Mouse (Mus musculus): ENCODE measurements around the gene Tas1r3. TPM values are rescaled to one million over a fixed set of nuclear protein-coding genes. Genes with fewer than 3 reads are reported as not detected.

Gene Tas1r3
- 0.40 and 0.58 TPM in 2 replicates for total RNA-seq (2012; rRNA removed)

DNA sequence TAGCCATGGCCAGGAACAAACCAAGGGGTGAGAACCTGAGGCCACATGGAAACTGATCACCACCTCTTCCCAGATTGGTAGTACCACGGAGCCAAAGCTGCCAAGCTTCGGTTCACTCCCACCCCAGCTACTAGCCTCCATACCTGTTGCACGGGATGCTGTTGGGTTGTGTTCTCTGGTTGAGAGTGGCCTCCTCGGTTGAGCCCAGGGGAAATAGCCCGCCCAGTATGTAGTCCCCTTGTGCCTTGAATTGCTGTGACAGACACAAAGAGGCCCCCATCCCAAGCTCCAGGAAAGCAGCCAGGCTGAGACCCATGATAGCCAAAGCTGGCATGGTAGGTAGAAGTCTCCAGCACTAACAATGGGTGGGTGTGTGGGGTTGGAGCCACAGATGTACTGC lies at the start of gene Tas1r3:
Gene Tas1r3 (minus strand): TSS at position 362 of the 400 bp plus-strand sequence.
- TF ChIP-seq HCFC1 (IDR thresholded peaks at IDR 0.05; ENCODE audit: borderline replicate concordance, insufficient read depth, low read length) (no peak), CHD2 (IDR thresholded peaks at IDR 0.05; ENCODE audit: low read depth, low read length) (no peak), ZNF384 (IDR thresholded peaks at IDR 0.05; ENCODE audit: low read depth, low read length) (no peak), MAFK (IDR thresholded peaks at IDR 0.05; ENCODE audit: insufficient read depth, low read depth, low read length) (no peak), ZC3H11A (IDR thresholded peaks at IDR 0.05; ENCODE audit: borderline replicate concordance, low read depth, low read length) (no peak)
- no peak within 1 kb of the TSS for H3K4me3 ChIP-seq (ENCODE audit: insufficient read depth in 1 of 2, low read depth in 1 of 2, low read length in 2 of 2, poor library complexity in 1 of 2, severe bottlenecking in 1 of 2)
- peaks cover 23% of the 10 kb centered on the region; the same call in 1 of the 2 replicates for H3K36me3 ChIP-seq (ENCODE audit: control insufficient read depth, insufficient read depth, low read length, poor library complexity, severe bottlenecking)
- H3K27ac ChIP-seq (ENCODE audit: insufficient read depth, low read depth, low read length, poor library complexity, severe bottlenecking) = no peak within 1 kb of the TSS
- H3K9me3 ChIP-seq (ENCODE audit: control insufficient read depth, insufficient read depth, low read depth, low read length) = no peaks in the 10 kb centered on the region
- in situ Hi-C loops (cut with MboI; ENCODE audit: low sequenced_read_pairs in 2 of 2, unreplicated experiment in 2 of 2) = no loop called here
- no peaks in the 10 kb centered on the region for H3K4me1 ChIP-seq (ENCODE audit: control insufficient read depth in 2 of 2, insufficient read depth in 2 of 2, low read length in 2 of 2, poor library complexity in 1 of 2)
- no peak for DNase-seq (ENCODE audit: low read depth, low spot score)
- no peak within 1 kb of the TSS for H3K9ac ChIP-seq (ENCODE audit: insufficient read depth, low read depth, low read length, poor library complexity, severe bottlenecking)

DNA sequence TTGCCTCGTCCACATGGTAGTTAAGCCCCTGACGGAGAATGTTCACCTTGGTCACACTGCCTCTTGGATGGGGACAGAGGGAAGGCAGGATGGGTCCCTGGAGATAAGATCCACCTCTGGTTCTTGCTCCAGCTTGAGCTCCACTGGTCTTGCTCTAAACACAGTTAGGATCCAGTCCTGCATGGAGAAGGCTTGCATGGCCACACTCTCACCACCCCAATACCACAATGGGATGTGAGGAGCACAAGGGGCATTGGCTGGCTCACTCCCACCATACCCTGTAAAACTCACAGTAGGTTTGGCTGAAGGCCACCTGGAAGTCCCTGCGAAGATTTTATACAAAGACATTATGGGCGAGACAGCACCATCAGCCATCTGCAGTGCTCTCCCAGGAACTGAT lies 45.6 kb upstream of the Tas1r3 start:
- TF ChIP-seq CHD2 (IDR thresholded peaks at IDR 0.05; ENCODE audit: low read depth, low read length) (no peak), MAFK (IDR thresholded peaks at IDR 0.05; ENCODE audit: insufficient read depth, low read depth, low read length) (no peak), ZNF384 (IDR thresholded peaks at IDR 0.05; ENCODE audit: low read depth, low read length) (no peak), HCFC1 (IDR thresholded peaks at IDR 0.05; ENCODE audit: borderline replicate concordance, insufficient read depth, low read length) (no peak), ZC3H11A (IDR thresholded peaks at IDR 0.05; ENCODE audit: borderline replicate concordance, low read depth, low read length) (no peak)
- Histone ChIP-seq H3K9me3 (ENCODE audit: control insufficient read depth, insufficient read depth, low read depth, low read length) (no peaks in the 10 kb centered on the region), H3K27ac (ENCODE audit: insufficient read depth, low read depth, low read length, poor library complexity, severe bottlenecking) (no peak overlapping the region), H3K9ac (ENCODE audit: insufficient read depth, low read depth, low read length, poor library complexity, severe bottlenecking) (no peak overlapping the region), H3K4me3 (ENCODE audit: insufficient read depth in 1 of 2, low read depth in 1 of 2, low read length in 2 of 2, poor library complexity in 1 of 2, severe bottlenecking in 1 of 2) (no peak overlapping the region), H3K4me1 (ENCODE audit: control insufficient read depth in 2 of 2, insufficient read depth in 2 of 2, low read length in 2 of 2, poor library complexity in 1 of 2) (no peaks in the 10 kb centered on the region), H3K36me3 (ENCODE audit: control insufficient read depth, insufficient read depth, low read length, poor library complexity, severe bottlenecking) (peaks cover 3% of the 10 kb centered on the region; the same call in 1 of the 2 replicates)
- in situ Hi-C loops (cut with MboI; ENCODE audit: low sequenced_read_pairs in 2 of 2, unreplicated experiment in 2 of 2) = no loop called here
- DNase-seq (ENCODE audit: low read depth, low spot score) = no peak

DNA sequence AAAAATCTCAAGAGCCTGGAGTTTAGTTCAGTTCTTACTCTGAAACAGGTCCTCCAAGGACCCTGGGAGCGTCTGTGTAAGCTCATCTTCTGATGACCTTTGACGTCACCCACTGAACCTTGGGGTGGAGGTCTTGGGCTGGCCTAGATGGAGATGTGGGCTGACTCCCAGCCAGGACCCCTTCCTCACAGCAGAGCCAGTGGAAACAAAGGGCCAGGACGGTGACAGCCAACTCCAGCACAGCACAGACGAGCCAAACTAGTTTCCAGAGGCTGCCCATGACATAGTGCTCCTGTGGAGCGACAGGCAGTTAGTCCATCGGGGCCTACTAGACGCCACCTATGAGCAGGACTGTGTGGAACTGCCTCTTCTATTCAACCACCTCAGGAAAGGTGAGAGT lies 45.1 kb upstream of the Tas1r3 start:
- no peak for TF ChIP-seq CHD2 (IDR thresholded peaks at IDR 0.05; ENCODE audit: low read depth, low read length)
- no peak for TF ChIP-seq ZNF384 (IDR thresholded peaks at IDR 0.05; ENCODE audit: low read depth, low read length)
- no peak for TF ChIP-seq ZC3H11A (IDR thresholded peaks at IDR 0.05; ENCODE audit: borderline replicate concordance, low read depth, low read length)
- TF ChIP-seq HCFC1 (IDR thresholded peaks at IDR 0.05; ENCODE audit: borderline replicate concordance, insufficient read depth, low read length) = no peak
- no peak for TF ChIP-seq MAFK (IDR thresholded peaks at IDR 0.05; ENCODE audit: insufficient read depth, low read depth, low read length)
- peaks cover 3% of the 10 kb centered on the region; the same call in 1 of the 2 replicates for H3K36me3 ChIP-seq (ENCODE audit: control insufficient read depth, insufficient read depth, low read length, poor library complexity, severe bottlenecking)
- no peaks in the 10 kb centered on the region for H3K4me1 ChIP-seq (ENCODE audit: control insufficient read depth in 2 of 2, insufficient read depth in 2 of 2, low read length in 2 of 2, poor library complexity in 1 of 2)
- no peak overlapping the region for H3K27ac ChIP-seq (ENCODE audit: insufficient read depth, low read depth, low read length, poor library complexity, severe bottlenecking)
- no peak overlapping the region for H3K4me3 ChIP-seq (ENCODE audit: insufficient read depth in 1 of 2, low read depth in 1 of 2, low read length in 2 of 2, poor library complexity in 1 of 2, severe bottlenecking in 1 of 2)
- no peaks in the 10 kb centered on the region for H3K9me3 ChIP-seq (ENCODE audit: control insufficient read depth, insufficient read depth, low read depth, low read length)
- DNase-seq (ENCODE audit: low read depth, low spot score) = no peak
- in situ Hi-C loops (cut with MboI; ENCODE audit: low sequenced_read_pairs in 2 of 2, unreplicated experiment in 2 of 2) = no loop called here
- no peak overlapping the region for H3K9ac ChIP-seq (ENCODE audit: insufficient read depth, low read depth, low read length, poor library complexity, severe bottlenecking)

DNA sequence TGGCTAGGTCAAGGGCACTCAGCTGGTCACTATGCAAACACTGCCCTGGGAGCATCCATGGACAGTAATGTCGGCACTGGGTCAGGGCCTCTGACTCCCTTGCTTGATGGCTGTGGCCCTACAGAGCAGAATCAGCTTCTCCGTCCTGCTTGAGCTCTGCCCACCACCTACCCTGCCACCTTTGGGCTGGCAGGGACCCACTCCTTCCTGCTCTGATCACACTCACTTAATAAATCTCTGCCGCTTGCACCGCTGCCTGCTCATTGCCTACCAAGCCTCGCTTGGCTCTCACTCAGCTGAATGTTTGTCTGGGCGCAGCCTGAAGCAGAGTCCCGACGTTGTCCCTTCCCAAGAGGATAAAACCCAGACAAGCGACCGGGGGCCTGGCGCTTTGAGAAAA lies 43.8 kb upstream of the Tas1r3 start:
- Histone ChIP-seq H3K4me3 (ENCODE audit: insufficient read depth in 1 of 2, low read depth in 1 of 2, low read length in 2 of 2, poor library complexity in 1 of 2, severe bottlenecking in 1 of 2) (no peak overlapping the region), H3K36me3 (ENCODE audit: control insufficient read depth, insufficient read depth, low read length, poor library complexity, severe bottlenecking) (peaks cover 14% of the 10 kb centered on the region), H3K4me1 (ENCODE audit: control insufficient read depth in 2 of 2, insufficient read depth in 2 of 2, low read length in 2 of 2, poor library complexity in 1 of 2) (no peaks in the 10 kb centered on the region), H3K9me3 (ENCODE audit: control insufficient read depth, insufficient read depth, low read depth, low read length) (no peaks in the 10 kb centered on the region), H3K27ac (ENCODE audit: insufficient read depth, low read depth, low read length, poor library complexity, severe bottlenecking) (no peak overlapping the region), H3K9ac (ENCODE audit: insufficient read depth, low read depth, low read length, poor library complexity, severe bottlenecking) (no peak overlapping the region)
- DNase-seq (ENCODE audit: low read depth, low spot score) = no peak
- TF ChIP-seq ZNF384 (IDR thresholded peaks at IDR 0.05; ENCODE audit: low read depth, low read length) = no peak
- TF ChIP-seq ZC3H11A (IDR thresholded peaks at IDR 0.05; ENCODE audit: borderline replicate concordance, low read depth, low read length) = no peak
- TF ChIP-seq CHD2 (IDR thresholded peaks at IDR 0.05; ENCODE audit: low read depth, low read length) = no peak
- no peak for TF ChIP-seq HCFC1 (IDR thresholded peaks at IDR 0.05; ENCODE audit: borderline replicate concordance, insufficient read depth, low read length)
- no peak for TF ChIP-seq MAFK (IDR thresholded peaks at IDR 0.05; ENCODE audit: insufficient read depth, low read depth, low read length)
- in situ Hi-C loops (cut with MboI; ENCODE audit: low sequenced_read_pairs in 2 of 2, unreplicated experiment in 2 of 2) = no loop called here

DNA sequence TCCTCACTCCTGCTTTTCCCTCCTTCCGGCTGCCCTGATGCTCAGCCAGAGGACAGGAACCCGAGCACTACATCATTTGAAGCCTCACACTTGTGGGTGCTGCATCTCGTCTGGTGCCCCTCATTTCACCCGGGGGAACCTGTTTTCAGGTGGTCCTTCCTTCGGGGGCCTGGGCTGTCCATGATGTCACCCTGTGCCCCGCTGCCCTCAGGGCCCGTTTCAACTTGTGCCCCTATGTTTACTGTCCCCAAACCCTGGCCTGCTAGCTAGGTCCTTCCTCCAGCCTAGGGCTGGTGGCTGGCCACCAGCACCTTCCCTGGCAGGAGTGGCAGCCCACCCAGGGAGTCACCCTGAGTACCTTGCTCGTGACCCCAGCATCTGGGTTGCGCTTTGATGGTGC lies 43.0 kb upstream of the Tas1r3 start:
- no peaks in the 10 kb centered on the region for H3K4me1 ChIP-seq (ENCODE audit: control insufficient read depth in 2 of 2, insufficient read depth in 2 of 2, low read length in 2 of 2, poor library complexity in 1 of 2)
- H3K9ac ChIP-seq (ENCODE audit: insufficient read depth, low read depth, low read length, poor library complexity, severe bottlenecking) = no peak overlapping the region
- no peaks in the 10 kb centered on the region for H3K9me3 ChIP-seq (ENCODE audit: control insufficient read depth, insufficient read depth, low read depth, low read length)
- no peak overlapping the region for H3K4me3 ChIP-seq (ENCODE audit: insufficient read depth in 1 of 2, low read depth in 1 of 2, low read length in 2 of 2, poor library complexity in 1 of 2, severe bottlenecking in 1 of 2)
- in situ Hi-C loops (cut with MboI; ENCODE audit: low sequenced_read_pairs in 2 of 2, unreplicated experiment in 2 of 2) = no loop called here
- H3K36me3 ChIP-seq (ENCODE audit: control insufficient read depth, insufficient read depth, low read length, poor library complexity, severe bottlenecking) = peaks cover 21% of the 10 kb centered on the region
- TF ChIP-seq CHD2 (IDR thresholded peaks at IDR 0.05; ENCODE audit: low read depth, low read length) (no peak), ZC3H11A (IDR thresholded peaks at IDR 0.05; ENCODE audit: borderline replicate concordance, low read depth, low read length) (no peak), HCFC1 (IDR thresholded peaks at IDR 0.05; ENCODE audit: borderline replicate concordance, insufficient read depth, low read length) (no peak), ZNF384 (IDR thresholded peaks at IDR 0.05; ENCODE audit: low read depth, low read length) (no peak), MAFK (IDR thresholded peaks at IDR 0.05; ENCODE audit: insufficient read depth, low read depth, low read length) (no peak)
- no peak overlapping the region for H3K27ac ChIP-seq (ENCODE audit: insufficient read depth, low read depth, low read length, poor library complexity, severe bottlenecking)
- DNase-seq (ENCODE audit: low read depth, low spot score) = no peak

All from ES-E14 (cell line).